Mouse (Mus musculus) regulatory T cell (primary cell): Measurements from ENCODE around the gene Foxn3.

Experiments used
- in situ Hi-C: fragments of 300-600 bp; cut with MboI, MseI; formaldehyde crosslinking; loops from one replicate; pipeline ENCODE4 v1.15.1; 2025; ENCODE audit warnings: high pct_unique_total_duplicates

Foxn3 gene

GRCm38 (mm10) chr12:99429101-99429500 is 134.3 kb downstream of the Foxn3 start:
- in situ Hi-C loops, result no loop called here

- in situ Hi-C loops, result no loop called here
These were observed 137.0 kb downstream of the Foxn3 start for GRCm38 (mm10) chr12:99426207-99426916.

- in situ Hi-C loops, result no loop called here
These were observed 144.0 kb downstream of the Foxn3 start for GRCm38 (mm10) chr12:99419396-99419760.

DNA sequence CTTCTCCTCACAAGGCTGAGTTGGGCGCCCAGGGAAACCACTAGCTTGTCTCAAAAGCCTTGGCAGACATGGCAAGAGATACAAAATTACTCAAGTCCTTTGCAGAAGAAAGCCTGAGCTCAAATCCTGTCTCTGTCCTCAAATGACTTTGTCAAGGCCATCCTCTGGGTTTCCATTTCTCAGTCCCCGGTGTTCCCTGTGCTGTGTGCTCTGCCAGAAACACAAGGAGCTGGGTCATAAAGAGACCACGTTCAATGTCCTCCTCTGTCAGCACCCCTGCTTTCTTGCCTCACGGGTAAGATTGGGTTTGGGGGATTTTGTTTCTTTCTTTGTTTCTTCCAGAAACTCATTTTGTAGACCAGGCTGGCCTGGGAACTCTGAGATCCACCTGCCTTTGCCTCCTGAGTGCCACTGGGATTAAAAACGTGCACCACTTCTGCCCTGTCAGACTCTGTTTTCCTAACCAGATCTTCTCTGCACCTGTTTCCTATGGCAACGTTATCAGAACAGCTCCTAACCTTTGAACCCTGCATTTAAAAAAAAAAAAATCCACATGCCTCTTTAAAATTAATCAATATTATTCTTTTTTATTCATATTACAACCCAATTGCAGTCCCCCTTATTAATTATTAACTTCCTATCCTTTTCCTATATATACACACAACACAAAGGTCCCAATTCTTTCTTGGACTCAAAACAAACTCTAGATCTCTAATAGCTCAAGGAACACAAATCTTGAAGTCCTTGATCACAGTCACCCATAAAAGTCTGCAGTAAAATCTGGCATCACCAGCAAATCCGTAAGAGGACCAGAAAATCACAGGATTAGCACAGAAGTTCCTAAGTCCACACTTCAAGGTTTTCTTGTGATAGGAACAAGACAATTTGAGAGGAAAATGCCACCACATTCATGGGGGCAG is 144.6 kb downstream of the Foxn3 start:
- in situ Hi-C loops, result no loop called here

DNA sequence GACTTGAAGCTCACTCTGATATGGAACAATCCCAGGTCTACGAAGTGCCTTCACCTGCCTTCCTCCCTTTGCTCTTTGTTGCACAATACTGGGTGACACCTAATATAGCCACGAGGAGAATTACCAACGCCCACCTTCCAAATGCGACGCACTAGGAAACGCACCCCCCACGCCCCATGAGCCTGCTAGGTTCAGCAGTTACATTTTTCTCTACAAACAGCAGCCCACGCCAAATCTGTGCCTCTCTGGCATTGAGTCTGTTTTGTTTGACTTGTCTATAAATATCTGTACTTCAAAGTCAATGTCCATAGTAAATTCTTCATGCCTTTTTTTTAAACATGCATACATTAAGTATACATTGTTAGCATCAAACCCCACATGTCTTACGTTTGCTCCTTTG is 145.5 kb downstream of the Foxn3 start:
- in situ Hi-C loops, result no loop called here

DNA sequence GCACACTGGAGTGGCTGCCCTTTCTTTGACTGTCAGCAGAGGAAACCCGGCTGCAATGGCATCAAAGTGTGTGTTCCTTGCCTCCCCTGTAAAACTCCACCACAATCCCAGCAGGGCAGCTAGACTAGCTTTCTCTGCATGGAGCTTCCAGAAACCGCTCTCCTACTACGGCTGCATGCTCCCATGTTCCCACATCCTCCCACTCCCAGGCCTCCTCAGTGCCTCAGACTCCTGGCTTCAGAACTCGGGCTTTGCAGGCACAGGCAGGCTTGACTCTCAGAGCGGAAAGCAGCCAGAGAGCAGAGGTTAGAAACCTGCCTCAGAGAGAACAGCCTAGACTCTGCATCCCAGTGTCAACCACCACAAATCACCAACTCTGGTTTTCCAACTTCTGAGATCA is 147.8 kb downstream of the Foxn3 start:
- in situ Hi-C loops, result no loop called here

GRCm38 (mm10) chr12:99412496-99412895 is 150.9 kb downstream of the Foxn3 start:
- in situ Hi-C loops, result no loop called here

GRCm38 (mm10) chr12:99412034-99412433 is 151.3 kb downstream of the Foxn3 start:
- in situ Hi-C loops, result no loop called here

DNA sequence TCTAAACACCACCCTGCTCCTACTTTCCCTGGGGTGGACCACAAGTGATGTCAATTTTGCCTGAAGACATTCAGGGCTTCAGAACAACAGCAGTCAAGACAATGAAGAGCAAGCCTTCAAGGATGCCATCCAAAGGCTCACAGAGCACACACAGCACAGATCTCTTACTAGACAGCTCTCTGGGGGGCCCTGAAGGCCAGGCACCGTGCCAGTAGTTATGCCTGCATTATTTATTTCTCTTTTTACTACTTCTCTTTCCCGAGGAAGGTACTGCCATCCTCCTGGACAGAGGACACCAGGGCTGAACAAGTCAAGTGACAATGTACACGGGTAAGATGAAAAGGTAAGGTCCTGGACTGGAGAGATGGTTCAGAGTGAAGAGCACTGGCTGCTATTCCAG is 154.7 kb downstream of the Foxn3 start:
- in situ Hi-C loops, result no loop called here

DNA sequence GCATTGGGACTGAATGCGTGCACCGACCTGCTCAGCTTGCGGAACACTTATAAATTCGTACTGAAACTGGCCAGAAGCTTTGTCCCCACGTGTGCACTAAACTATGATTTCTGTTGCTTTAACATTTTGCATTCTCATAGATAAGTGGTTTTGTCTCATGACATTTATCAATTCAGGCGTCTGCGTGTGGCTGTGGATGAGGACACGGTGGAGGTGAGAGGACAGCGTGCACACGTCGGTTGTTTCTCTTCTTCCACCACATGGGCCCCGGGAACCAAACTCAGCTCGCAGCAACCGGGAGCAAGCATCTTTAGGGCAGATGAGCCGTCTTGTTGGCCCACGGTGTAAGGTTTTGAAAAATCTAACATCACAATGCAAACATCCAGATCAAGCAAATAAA is 155.3 kb downstream of the Foxn3 start:
- in situ Hi-C loops, result no loop called here

- in situ Hi-C loops, result no loop called here
These were observed 156.1 kb downstream of the Foxn3 start for GRCm38 (mm10) chr12:99407318-99407716.

DNA sequence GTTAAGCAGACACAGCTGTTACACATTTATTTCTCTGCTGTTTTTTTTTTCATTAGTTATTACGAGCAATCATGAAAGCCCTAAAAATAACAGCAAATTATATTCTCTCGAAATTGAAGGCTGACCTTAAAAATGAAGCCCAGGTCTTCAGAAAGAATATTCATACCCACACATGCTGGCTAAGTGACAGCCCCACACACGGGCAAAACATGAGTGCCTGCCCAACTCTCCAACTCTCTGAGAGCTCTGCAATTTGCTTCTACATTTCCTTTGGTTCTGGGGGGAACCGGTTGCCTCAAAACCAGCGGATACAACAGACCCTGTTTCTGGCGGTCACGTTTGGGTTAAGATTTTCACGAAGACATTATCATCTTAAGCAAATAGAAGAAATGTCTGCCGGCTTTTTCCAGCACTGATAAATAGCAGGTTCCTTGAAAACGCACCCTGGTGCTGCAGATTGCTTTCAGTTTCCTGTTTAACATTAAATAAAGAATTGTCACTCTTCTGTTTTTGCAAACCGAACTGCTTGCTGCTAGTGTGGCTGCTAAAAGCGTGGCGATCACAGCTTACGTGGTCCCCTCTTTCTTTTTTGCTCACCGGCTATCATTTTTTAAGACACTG is 156.6 kb downstream of the Foxn3 start:
- in situ Hi-C loops, result no loop called here

GRCm38 (mm10) chr12:99406254-99406653 is 157.1 kb downstream of the Foxn3 start:
- in situ Hi-C loops, result no loop called here

GRCm38 (mm10) chr12:99405401-99405800 is 158.0 kb downstream of the Foxn3 start:
- in situ Hi-C loops, result no loop called here

- in situ Hi-C loops, result no loop called here
These were observed 160.4 kb downstream of the Foxn3 start for GRCm38 (mm10) chr12:99403004-99403403.

GRCm38 (mm10) chr12:99400907-99401306 is 162.5 kb downstream of the Foxn3 start:
- in situ Hi-C loops, result no loop called here

- in situ Hi-C loops, result no loop called here
These were observed 163.8 kb downstream of the Foxn3 start for GRCm38 (mm10) chr12:99399575-99399974.

DNA sequence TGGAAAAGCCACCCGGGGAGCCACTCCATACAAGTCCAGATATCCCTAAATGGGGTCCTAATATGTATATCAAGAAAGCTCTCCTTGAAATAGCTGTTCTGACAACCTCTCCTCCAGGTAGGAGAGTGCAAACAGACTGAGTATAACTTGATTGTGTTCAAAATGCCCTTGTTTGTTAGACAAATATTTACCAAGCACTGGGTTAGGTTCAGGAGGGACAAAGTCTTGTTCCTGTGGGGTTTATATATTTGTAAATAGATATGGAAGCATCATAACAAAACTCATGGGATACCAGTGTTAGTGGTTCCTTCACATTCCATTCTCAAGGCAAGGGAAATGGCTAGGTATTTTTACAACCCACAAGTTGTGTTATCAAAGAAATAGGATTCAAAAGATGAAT is 166.9 kb downstream of the Foxn3 start:
- in situ Hi-C loops, result no loop called here

DNA sequence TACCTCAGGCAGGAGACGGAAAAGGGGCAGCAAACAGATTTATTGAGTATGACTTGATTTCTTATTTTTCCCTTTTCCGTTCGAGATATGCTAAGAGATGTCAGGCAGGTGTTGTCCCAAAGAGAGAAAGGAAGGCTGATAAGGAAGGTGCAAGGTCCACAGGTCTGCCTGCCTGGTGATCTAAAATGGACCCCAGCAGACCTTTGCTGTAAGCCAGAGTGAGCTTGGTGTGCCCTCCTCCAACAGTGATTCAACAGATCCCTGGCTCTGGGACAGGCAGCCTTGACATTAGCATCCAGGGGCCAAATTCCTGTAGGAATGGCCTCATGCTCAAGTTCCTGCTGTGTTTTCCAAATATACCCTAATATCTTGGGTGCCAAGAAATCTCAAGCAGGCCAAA is 168.3 kb downstream of the Foxn3 start:
- in situ Hi-C loops, result no loop called here

GRCm38 (mm10) chr12:99394676-99395075 is 168.7 kb downstream of the Foxn3 start:
- in situ Hi-C loops, result loop anchor here (5.0 kb wide), 1 partner anchor 168 kb away; the partner anchor contains the start of gene Foxn3

DNA sequence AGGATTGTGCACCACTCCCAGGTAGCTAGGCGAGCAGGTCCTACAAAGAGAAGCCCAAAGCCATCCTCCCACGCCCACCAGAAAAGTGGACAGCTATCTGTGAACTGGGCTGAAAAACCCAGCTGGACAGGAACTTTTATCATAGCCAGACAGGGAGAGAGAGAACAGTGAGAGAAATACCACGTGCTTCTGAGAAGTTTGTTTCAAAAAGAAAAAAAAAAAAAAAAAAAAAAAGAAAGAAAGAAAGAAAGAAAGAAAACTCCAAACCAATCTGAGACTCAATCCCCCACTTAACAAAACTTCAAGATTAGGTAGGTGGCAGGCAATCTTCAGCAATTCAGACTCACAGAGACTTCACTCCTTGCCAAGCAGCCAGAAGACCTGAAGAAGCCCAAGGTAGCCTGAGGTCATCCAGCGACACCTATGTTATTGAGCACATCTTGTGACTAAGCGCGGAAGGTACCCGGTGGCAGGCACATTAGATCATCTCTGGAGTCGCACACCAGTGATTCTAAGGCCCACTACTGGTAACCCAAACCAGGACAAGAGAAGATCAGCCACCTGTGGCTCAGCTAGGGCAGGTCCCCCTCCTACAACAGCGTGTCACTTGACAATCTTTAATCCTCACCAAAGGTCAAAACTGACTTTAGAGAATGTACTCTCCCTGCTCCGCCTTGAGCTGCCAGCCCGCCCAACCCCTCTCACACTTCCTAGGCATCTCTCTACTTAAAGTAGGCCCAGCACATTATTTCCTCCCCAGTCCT is 169.3 kb downstream of the Foxn3 start:
- in situ Hi-C loops, result loop anchor here (5.0 kb wide), 1 partner anchor 168 kb away; the partner anchor contains the start of gene Foxn3
